Mouse (Mus musculus) adrenal gland, adult (tissue): ENCODE measurements around the gene Zfp94.
"Not testable (repeated sequence)": the region's sequence is repeated elsewhere in the genome, so short reads cannot be mapped to it uniquely, and the experiment has no call there.

Experiments used
- DNase-seq, 2 experiments: peaks; one replicate each; pipeline ENCODE4 v3.0.0; 2022 to 2023; ENCODE audit warnings: low spot score in 1 of 2; ENCODE audit not compliant: inconsistent age in 2 of 2

The Zfp94 gene

GRCm38 (mm10) chr7:24280031-24280857 is 36.2 kb downstream of the Zfp94 start:
- no peak for DNase-seq

GRCm38 (mm10) chr7:24278771-24279170 is 37.7 kb downstream of the Zfp94 start:
- not testable (repeated sequence) for DNase-seq

- no peak for DNase-seq
Observed at GRCm38 (mm10) chr7:24274456-24274855, 42.0 kb downstream of the Zfp94 start.

GRCm38 (mm10) chr7:24271191-24271590 is 45.3 kb downstream of the Zfp94 start:
- no peak for DNase-seq

GRCm38 (mm10) chr7:24270288-24270672 is 46.2 kb downstream of the Zfp94 start, which contains the start of gene Zfp93:
TSS of gene Zfp93 (plus strand) at chr7:24270420.
- peak; percentile 85 to 93 for DNase-seq

GRCm38 (mm10) chr7:24269667-24270287 is 46.7 kb downstream of the Zfp94 start:
- DNase-seq = no peak

GRCm38 (mm10) chr7:24269256-24269655 is 47.2 kb downstream of the Zfp94 start:
- DNase-seq = no peak

GRCm38 (mm10) chr7:24268176-24269155 is 48.0 kb downstream of the Zfp94 start:
- no peak for DNase-seq

GRCm38 (mm10) chr7:24260000-24260312 is 56.5 kb downstream of the Zfp94 start:
- no peak for DNase-seq

- DNase-seq = no peak
Observed at GRCm38 (mm10) chr7:24259306-24259999, 57.0 kb downstream of the Zfp94 start.

GRCm38 (mm10) chr7:24254633-24255474 is 61.6 kb downstream of the Zfp94 start, which contains the start of gene Zfp108:
TSS of gene Zfp108 (plus strand) at chr7:24254794.
- peak; percentile 85 to 95 for DNase-seq

GRCm38 (mm10) chr7:24253779-24254615 is 62.5 kb downstream of the Zfp94 start:
- no peak for DNase-seq
